Mouse (Mus musculus) adrenal gland (tissue): ENCODE measurements around the gene Gm30191.

ENCODE experiments used
- intact Hi-C: fragments of 180-260 bp; cut with DNase I; formaldehyde crosslinking; loops from one replicate; pipeline ENCODE4 v1.15.1; 2025

Gene Gm30191

GRCm38 (mm10) chr4:134251241-134252130, 4.8 kb downstream of the Gm30191 start:
- intact Hi-C loops: no loop called here

- intact Hi-C loops: no loop called here
These were observed 5.6 kb downstream of the Gm30191 start for GRCm38 (mm10) chr4:134252131-134252910.

DNA sequence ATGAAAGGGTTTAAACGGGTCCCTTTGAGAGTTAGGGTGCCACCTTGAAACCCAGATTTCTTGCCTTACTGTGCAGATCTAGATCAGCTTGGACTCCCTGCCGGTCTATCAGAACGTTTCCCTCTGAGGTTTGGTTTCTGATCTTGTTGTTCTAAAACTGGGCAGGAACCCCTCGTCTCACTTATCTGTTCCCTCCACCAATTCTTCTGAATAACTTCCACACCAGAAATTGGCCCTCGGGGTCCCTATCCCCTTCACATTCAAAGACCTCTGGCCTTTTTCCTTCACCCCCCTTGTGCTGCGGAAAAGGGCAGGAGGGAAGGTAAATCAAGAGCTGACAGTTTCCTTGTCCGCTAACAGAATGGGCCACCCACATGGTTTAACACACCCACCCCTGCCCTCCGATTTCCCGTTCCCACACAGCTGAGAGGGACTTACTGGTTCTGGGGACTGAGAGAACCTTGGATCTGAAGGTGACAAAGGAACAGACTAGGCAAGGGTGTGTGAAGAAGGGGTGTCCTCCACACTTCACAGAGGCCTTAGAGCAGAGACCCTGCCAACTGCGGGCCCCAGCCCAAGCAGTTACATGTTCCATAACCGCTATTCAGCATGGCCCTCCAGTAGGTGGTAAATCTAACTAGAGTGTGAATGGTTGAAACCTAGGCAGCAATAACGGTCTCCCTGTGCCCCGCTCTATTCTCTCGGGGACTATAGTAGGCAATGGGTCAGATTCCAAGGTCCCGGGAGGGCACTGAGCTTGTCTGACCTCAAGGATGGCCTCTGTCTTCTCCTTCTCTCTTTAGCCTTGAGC, 6.4 kb downstream of the Gm30191 start:
- intact Hi-C loops: no loop called here

- intact Hi-C loops: no loop called here
These were observed 7.1 kb downstream of the Gm30191 start, which contains the start of gene Grrp1 for GRCm38 (mm10) chr4:134253722-134254324. Grrp1 (minus strand) TSS chr4:134254106.

DNA sequence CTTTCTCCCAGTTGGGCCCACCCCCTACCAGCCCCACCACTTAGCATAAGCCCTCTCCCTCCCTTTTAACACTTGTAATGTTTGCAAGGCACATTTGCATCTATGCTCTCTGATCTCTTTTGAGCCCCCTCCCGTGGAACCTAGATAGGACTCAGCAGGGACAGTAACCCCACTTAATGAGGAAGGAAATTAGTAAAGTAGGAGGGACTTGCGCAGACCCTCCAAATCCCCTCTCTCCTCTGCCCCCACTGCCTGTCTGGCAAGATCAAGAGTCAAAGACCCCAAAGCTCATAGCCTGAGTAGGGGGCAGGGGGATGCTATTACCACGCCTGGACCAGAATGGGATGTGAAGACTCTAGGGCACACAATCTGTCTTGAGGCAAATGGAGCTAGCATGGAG, 8.1 kb downstream of the Gm30191 start:
- intact Hi-C loops: no loop called here

- intact Hi-C loops: no loop called here
These were observed 9.1 kb downstream of the Gm30191 start for GRCm38 (mm10) chr4:134255854-134256253.

DNA sequence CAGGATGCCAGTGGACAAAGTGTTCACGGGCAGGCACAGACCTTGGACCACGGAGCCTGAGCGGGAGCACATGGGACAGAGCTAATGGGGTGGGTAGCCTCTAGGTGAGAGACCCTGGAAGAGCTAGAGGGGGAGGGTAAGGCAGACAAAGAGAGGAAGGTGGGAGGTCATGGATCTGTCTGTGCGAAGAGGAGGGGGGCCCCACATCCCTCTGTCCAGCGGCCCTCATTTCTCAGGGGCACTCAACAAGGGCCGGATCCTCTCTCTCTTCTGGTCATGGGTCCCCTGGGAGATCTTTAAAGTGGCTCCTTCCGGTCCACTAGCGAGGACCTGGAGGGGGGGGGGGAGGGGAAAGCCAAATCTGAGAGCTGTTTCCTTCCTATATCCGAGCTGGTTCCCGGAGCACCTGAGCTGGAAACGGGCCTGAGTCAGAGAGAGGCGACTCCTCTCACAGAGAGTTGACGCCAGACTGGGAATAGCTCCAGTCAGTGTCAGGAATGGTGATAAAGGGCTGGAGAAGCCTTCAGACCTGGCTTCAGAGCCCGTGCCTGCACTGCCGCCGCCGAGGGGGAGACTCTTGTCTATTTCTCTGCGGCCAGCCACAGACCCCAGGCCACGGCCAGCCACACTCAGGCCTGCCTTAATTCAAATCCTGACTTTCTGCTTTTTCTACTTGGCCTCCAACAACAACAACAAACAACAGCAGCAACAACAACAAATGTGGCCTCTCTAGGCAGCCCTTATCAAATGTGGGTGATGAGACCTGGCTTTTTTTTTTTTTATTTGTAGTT, 9.9 kb downstream of the Gm30191 start:
- intact Hi-C loops: no loop called here

- intact Hi-C loops: no loop called here
These were observed 10.7 kb downstream of the Gm30191 start for GRCm38 (mm10) chr4:134257198-134258009.

DNA sequence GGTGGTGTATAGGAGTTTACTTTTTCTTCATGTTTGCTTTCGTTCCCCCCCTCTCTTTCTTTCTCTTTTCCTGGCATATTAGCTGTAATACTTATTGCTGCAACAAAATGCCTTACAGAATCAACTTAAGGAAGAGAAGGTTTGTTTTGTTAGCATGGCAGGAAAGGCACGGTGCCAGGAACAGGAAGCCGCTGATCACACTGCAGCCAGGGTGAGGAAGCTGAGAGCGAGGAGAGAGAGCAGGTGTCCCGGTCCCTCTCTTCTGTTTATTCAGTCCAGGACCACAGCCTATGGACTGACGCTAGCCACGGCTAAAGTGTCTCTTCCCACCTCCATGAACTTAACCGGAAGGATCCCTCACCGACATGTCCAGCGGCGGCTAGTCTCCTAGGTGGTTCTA, 11.6 kb downstream of the Gm30191 start:
- intact Hi-C loops: no loop called here

- intact Hi-C loops: loop anchor here (10.0 kb wide), 1 partner anchor 212 kb away; no protein-coding TSS in a partner anchor
These were observed 16.5 kb downstream of the Gm30191 start for GRCm38 (mm10) chr4:134263191-134263590.

GRCm38 (mm10) chr4:134265860-134266585, 19.3 kb downstream of the Gm30191 start:
- intact Hi-C loops: loop anchor here (5.0 to 10.0 kb wide), 2 partner anchors 121 to 209 kb away; no protein-coding TSS in a partner anchor

DNA sequence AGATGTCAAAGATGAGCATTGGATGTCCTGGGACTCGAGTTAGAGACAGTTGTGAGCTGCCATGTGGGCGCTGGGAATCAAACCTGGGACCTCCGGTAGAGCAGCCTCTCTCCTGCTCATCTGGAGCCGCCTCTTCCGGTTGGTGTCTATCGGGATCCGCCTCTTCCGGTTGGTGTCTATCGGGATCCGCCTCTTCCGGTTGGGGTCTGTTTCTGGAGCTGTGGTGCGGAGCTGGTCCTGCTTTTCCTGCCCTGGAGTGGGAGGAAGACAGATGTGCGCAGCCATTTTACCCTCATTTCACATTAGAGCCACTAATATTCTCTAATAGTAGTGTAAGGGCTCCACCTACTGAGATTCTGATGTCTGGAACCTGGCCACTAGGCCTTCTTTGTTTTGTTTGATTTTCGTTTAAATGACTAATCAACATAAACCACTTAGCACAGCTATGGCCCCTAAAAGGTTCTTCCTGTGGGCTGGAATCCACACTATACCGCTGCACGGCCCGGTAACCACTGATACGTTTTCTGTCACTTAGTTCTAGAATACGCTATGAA, 21.4 kb downstream of the Gm30191 start:
- intact Hi-C loops: loop anchor here (5.0 to 10.0 kb wide), 2 partner anchors 119 to 207 kb away; no protein-coding TSS in a partner anchor

DNA sequence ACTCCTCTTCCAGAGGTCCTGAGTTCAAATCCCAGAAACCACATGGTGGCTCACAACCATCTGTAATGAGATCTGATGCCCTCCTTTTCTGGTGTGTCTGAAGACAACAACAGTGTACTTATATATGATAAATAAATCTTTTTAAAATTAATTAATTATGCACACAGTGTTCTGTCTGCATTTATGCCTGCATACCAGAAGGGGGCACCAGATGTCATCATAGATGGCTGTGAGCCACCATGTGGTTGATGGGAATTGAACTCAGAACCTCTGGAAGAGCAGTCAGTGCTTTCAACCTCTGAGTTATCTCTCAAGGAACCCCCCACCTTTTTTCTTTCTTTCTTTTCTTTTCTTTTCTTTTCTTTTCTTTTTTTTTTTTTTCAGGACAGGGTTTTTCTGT, 22.9 kb downstream of the Gm30191 start:
- intact Hi-C loops: loop anchor here (5.0 to 10.0 kb wide), 2 partner anchors 118 to 205 kb away; no protein-coding TSS in a partner anchor

- intact Hi-C loops: no loop called here
These were observed 25.2 kb downstream of the Gm30191 start for GRCm38 (mm10) chr4:134271979-134272378.

DNA sequence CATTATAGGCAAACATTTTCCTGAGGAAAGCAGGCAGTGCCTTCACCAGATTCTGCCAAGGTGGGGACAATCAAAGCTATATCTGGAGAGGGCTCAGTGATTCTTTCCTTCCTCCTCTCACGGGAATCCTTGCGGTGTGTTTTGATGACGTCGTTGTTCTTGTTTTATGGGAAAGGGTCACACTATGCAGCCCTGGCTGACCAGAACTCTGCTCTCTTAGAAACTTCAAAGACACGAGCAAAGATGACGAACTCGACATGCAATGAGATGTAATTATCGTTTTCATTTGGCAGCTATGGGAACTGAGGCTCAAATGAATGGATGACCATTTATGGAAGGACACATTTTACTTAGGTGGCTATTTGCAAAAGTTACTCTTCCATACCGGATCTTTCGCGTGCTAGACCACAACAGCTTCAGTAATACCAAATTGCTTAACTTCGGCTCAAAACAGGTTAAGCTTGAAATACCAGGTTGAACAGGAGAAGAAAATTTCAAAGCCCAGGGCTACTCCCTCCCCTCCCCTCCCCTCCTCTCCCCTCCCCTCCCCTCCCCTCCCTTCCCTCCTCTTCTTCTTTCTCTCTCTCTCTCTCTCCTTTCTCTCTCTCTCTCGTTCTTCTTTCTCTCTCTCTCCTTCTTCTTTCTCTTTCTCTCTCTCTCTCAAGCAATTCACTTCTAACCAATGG, 26.1 kb downstream of the Gm30191 start:
- intact Hi-C loops: no loop called here

GRCm38 (mm10) chr4:134273417-134274345, 26.9 kb downstream of the Gm30191 start:
- intact Hi-C loops: no loop called here
